Mouse (Mus musculus) gastrocnemius, adult 18-20 months (tissue): Measurements from ENCODE around the gene Ntn4. TPM values are rescaled to one million over a fixed set of nuclear protein-coding genes. Genes with fewer than 3 reads are reported as not detected.
A peak's percentile ranks its signal among the peaks of the same experiment; 100 is the strongest.

Source experiments
- DNase-seq: peaks from one replicate; pipeline ENCODE4 v3.0.0; 2021; ENCODE audit warnings: low spot score
- long read RNA-seq, 2 experiments: library from polyadenylated mRNA; stranded (forward); transcript quantifications; one replicate each; pipeline ENCODE4 v2.0.0; 2021
- total RNA-seq, 2 experiments: library from RNA; stranded (reverse); gene quantifications; 2 replicates each; pipeline ENCODE4 v1.2.3; 2021

Ntn4 gene
- 10 to 100 TPM in 1 of 2 experiments, 1 to 10 TPM in 1; 9.5 to 13.4 TPM for total RNA-seq
- long read RNA-seq, experiment 1, transcript Ntn4-201 (10 exons, 3,646 nt), result major isoform, 15 of 16 reads
- long read RNA-seq, experiment 1, partial matches to known transcripts, result 1 of 16 reads
- long read RNA-seq, experiment 1, other reads (novel, unspliced or antisense), result 0 of 16 reads
- long read RNA-seq, experiment 2, transcript Ntn4-201 (10 exons, 3,646 nt), result major isoform, 13 of 15 reads
- long read RNA-seq, experiment 2, partial matches to known transcripts, result 1 of 15 reads
- long read RNA-seq, experiment 2, other reads (novel, unspliced or antisense), result 1 of 15 reads

DNA sequence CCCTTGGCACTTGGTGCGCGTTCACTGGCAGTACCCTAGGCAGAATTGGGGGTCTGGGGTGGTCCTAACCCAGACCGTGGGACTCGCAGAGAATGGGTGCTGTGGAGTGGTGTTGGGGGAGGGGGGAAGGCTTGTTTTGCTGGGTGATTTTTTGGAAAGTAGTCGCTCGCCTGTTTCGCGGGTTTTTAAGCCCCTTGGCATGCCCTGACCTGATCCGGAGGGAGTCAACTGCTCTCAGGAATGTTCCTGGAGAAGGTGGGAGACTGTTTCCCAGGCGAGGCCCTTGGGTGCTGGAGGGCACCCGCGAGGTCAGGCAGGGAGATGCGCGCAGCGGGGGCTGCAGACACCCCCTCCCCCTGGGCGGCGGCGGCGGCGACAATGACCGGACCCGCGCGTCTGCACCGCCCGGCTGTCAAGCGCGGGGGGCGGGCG, at the start of gene Ntn4:
Gene Ntn4, plus strand, starts transcription at position 161 of the 432 bp plus-strand sequence.
- no peak for DNase-seq

DNA sequence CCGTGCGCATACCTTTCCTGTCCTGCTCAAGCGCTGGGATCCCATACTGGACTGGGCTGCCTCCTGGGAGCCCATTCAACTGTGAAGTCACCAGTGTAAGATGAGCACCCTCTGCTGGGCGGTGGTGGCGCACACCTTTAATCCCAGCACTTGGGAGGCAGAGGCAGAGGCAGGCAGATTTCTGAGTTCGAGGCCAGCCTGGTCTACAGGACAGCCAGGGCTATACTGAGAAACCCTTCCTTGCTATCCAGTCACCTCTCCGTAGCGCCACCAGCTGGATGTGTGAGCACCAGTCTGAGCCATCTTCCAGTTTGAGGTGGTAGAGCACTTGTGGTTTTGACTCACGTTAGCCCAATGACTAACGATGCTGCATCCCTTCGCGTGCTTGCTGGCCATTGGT, 48.0 kb upstream of the Ntn4 start:
- DNase-seq, result no peak

DNA sequence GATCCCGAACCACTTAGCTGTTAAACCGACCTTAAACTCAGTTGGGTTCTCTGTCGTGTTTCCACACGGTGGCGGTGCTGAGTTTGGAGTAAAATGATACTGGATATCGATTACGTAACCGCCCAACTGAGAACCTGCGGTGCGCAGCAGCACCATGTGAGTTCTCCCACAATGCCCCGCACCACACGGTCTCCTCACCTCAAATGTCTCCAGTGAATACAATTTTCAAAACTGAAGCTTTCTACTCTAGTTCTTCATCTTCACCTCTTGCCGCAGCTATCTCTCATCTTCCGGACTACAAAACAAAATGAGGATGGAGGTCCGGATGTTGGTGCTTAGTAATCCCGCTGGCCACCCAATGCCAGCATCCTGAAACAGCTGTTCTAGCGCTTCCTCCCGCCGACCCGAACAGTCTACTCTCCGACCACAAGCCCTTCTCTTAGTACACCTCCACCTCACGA, 46.4 kb upstream of the Ntn4 start:
- peak; percentile 89 for DNase-seq

DNA sequence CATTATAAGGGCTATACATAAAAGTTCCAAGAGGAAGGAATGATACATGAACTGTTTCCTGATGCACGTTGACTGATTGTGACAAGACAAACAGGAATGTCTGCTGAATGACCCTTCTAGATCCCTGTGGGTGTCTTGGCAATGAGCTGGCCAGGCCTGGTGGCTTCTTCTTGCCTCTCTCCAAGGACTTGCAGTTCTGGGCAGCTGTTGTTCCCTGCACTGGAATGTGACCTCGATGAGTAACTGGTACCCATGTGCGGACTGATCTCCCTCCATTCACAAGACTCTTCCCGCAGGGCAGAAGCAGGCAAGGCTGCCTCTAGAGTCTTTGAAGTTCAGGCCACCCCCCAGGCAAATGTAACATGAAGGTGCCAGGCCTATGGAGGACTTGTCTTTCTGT, 44.6 kb upstream of the Ntn4 start:
- no peak for DNase-seq

DNA sequence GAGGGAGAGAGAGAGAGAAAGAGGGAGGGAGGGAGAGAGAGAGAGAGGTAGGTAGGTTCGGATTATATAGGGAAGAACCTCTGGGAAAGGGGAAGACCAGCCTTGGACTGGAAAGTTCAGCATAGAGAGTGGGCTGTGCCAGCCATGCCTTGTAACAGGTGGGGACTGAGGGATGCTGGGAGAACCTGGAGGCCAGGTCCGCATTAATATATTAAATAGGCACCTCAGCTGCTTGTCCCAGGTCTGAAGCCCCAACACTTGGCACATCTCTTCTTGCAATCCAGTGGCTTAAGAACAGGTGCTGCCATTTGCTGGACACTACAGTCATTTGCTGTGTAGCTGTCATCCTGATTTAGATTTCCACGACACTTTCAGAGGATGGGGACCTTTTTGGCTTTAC, 43.8 kb upstream of the Ntn4 start:
- DNase-seq, result no peak

DNA sequence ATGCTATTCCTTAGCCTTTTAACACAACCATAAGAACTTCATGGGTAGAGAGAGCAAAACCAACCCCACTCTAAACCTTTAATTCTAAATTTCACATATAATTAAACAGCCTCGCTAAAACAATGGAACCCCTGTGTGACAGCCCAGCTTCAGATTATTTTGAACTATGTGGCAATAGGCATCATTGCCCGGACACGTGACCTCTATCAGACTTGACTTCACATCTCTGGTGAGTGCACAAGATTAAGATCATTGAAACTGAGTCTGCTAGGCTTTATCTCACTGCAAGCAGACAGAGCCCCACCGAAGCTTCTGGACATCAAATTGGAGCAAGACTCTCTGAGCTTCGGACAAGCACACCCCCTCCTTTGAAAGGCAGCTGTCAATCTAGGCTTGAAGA, 38.2 kb upstream of the Ntn4 start:
- DNase-seq, result no peak

DNA sequence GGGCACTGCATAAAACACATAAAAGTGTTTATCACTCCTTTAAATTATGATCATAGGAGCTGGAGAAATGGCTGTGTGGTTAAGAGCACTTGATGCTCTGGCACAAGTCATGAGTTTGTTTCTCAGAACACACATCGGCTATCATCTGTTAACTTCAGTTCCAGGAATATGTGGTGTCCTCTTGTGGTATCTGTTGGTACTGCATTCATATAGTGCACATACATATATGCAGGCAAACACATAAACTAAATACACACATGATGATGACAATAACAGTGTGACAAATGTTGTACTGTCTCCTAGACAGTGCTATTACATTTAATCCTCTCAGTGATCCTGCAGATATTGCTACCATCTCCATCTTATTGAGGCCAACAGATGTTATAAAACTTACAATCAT, 37.2 kb upstream of the Ntn4 start:
- no peak for DNase-seq

DNA sequence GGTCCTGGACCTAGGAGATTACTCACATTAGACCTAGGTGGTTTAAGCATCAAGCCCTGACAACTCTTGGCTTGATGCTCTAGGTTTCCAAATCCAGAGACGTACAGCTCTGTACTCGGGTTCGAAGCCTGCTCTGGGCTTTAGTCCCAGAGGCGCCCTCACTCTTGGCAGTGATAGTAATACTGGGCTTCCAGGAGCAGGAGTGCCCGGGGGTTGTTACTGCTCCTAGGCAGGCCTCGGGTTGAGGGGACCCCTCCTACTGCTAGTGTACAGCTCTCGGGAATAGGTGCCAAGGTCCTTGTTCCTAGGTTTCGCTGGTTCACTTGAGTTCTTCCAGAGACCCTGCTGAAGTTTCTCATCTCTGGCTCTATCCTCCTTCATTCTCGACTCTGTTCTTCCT, 34.2 kb upstream of the Ntn4 start:
- no peak for DNase-seq

DNA sequence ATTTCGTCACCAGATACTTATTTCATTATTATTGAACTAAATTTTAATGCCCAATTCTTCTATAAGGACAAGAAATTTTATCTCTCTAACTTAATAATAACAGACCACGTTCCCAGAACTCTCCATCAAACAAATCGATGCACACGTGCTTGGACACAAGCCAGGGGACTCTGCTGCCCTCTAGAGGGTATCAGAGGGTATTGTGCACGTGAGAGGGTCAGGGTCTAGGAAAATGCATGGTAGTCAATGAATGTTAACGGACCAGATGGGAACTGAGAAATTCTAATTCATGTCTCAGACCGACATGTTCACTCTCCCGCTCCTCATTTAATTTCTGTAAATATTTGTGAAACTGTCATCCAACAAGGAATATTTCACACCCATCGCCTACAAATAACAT, 32.4 kb upstream of the Ntn4 start:
- no peak for DNase-seq

DNA sequence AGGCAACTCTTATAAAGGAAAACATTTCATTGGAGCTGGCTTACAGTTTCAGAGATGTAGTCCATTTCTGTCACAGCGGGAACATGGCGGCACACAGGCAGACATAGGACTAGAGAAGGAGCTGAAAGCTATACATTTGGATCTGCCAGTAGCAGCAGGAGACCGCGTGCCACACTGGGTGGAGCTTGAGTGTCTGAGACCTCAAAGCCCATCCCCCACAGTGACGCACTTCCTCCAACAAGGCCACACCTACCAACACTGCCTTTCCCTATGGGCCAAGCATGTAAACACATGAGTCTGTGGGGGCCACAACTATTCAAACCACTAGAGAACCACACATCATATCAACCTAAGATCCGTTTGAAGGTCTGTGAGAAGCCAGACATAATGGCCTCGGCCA, 31.2 kb upstream of the Ntn4 start:
- no peak for DNase-seq

DNA sequence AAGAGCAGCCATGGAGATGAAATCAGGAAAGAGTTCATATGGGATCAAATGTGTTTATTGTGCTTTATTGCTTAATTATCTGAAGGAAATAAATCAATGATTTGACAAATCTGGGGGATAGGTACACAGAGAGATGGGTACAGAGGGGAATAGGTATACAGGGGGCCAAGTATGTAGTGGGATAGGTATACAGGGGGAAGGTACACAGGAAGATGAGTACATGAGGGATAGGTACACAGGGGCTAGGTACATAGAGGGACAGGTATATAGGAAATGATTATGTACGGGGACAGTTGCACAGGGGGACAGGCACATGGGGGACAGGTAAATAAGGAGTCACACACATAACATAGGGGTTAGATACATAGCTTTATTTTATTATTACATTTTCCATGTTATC, 29.6 kb upstream of the Ntn4 start:
- no peak for DNase-seq

DNA sequence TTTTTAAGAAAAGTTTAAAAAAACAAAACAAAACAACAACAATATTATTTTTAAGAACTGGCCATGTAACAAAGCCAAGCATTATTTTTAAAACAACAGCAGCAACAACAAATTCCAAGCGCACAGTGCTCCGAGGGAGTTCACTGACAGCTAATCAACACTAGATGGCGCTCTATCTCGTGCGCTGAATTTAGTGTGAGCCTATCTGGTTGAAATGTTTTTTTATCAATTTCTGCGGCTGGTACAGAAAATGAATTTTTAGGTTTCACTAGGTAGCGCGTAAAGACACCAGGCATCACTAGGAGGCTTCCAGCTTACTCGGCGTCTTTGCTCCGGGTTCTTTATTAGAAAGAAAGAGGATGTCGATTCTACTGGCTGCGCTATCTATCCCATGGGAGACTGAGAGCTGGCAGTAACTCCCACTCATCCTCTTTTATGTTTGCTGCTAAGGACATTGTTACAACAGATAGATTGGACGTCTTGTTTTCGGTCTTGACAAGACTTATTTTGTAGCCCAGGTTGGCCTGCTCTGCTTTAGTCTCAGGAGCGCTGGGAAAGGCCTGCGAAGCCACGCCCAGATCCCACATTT, 29.0 kb upstream of the Ntn4 start:
- DNase-seq, result peak; percentile 46

DNA sequence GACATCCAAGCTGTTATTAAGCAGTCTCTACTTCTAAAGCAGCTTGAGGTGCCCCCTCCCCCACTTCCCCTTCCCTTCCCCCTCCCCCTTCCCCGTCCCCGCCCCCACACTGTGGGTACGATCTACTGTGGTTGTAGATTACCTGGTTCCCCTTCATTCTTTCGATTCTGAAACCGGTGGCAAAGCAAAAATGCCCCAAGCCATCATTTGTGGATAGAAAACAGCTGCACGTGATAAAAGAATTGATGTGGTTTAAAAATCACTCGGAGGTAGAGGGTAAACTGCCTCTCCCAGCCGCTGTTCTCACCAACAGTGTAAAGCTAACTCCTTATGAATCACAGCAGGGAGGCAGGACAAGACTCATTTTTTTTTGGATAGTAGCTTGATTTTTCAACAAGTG, 25.6 kb upstream of the Ntn4 start:
- DNase-seq, result no peak

DNA sequence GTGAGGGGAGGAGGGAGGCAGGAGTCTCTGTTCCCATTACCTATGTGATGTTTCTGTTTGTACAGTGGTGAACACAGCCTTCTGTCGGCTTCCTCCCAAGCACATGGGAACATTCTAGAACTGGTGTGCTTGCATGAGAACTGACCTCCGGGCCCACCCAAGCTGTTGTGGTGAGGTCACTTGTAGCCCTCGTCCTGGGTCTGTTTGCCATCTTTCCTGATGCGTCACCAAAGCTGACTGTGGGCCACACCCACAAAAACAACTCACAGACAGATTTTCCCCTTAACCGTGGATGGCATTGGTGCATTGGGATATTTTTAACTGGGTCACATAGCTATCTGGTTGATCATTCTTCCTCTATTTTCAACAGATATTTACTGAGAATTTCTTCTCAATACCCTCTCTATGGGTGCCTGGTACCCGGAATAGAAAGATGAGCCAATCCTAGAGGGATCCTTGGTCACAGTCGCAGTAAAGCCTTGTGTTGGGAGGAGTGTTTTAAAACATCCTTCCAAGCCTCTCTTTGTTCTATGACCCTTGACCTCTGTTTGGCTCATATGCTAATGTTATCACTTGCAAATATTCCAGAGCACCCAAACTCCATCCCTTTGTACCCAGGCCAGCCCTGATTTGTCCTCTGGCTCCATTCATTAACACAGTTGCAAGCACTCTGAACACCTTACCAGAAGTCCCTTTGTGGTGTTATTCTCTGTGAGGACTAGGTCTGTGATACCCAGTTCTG, 19.9 kb upstream of the Ntn4 start:
- peak; percentile 44 for DNase-seq

DNA sequence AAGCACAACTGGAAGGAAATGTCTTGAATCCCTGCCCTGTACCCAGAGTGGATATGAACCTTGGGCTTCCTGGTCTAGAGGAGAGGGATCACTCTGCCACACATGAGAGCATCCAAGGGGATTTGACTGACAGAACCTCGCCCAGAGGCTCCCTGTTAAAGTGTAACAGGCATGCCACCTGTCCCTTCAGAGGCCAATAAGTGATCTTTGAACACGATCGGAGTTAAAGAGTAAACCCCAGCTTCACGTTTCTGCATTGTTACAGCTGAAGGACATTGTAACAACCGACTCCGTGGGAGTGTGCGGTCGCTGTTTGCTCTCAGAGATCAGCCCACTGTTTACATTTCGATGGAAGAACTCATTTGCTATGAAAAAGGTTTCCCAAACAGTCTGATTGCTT, 16.8 kb upstream of the Ntn4 start:
- no peak for DNase-seq

DNA sequence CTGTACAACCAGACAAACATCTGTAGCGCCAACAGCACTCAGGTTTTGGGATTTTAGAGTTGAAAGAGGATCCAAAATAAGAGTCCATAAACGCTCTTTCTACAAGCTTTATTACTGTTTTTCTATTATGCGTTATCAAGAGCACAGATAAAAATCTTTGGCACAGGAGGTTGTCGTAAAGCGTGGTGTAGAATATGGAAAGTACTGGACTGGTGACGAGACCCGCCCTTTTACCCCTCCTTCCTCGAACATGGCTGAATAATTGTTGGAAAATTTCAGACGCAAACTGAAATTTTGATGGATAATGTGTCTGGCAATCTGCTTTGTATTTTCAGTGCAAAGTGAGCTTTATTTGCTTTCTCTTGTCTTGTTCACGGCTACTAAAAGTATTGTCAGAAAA, 16.3 kb upstream of the Ntn4 start:
- DNase-seq, result no peak

DNA sequence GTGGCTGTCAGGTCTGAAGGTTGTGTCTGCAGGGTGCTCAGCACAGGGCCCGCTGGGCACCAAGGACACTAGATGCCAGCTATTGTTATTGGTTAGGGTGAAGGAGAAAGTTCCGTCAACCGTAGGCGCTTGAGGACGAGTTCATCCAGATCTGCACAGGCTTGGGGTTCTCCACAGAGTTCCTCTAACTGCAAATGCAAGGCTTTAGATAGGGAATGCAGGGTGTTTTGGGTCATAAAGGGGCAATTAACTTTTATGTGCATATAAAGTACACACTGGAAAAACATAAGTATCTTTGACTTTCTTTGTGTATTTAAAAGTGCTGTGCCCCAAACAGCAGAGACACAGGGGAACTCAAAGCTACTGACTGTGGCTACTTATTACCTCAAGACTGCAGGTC, 10.2 kb upstream of the Ntn4 start:
- no peak for DNase-seq

DNA sequence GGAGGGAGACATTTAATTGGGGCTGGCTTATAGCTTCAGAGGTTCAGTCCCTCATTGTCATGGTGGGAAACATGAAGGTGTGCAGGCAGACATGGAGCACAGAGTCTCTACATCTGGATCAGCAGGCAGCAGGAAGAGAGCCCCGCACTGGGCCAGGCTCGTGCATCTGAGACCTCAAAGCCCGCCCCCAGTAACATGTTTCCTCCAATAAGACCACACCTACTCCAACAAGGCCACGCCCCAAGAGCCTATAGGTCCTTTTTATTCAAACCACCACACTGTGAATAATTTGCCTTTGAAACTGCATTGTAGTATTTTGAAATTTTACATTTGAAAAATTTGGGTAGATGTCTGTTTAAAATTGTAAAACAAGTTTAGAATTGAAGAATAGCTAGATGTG, 8.4 kb upstream of the Ntn4 start:
- DNase-seq, result no peak

DNA sequence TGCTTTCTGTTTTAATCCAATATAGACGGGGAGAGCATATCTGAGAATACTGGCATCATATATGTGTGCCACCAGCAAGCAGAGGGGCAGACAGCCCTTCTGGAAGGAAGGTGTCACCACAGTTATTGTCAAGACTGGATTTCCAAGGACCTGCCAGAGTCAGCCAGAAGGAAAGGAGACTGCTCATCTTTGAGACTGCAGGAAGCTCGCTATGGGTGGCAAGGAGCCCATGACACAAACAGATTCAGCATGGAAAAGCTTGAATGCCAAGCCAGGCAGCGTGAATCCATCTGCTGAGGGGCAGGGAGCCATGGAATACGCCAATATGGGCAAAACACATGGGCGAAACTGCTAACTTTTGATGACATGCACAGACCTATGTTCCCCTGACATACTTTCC, 6.9 kb upstream of the Ntn4 start:
- no peak for DNase-seq

DNA sequence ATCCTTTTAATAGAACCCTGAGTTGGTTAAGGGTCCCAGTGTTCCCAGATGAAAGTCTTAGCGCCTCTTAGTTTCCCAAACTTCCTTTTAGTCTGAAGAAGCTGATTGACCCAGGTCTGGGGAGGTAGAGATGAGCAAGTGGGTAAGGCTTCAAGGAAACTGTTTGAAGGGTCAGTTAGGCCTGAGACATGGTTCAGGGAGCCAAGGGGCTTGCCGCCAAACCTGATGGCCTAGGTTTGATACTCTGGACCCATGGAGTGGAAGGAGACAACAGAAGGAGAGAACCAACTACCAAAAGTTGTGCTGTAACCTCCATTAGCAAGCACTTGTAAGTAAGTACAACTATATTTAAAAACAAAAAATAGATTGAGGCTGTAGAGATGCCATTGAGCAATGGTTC, 6.5 kb upstream of the Ntn4 start:
- no peak for DNase-seq

DNA sequence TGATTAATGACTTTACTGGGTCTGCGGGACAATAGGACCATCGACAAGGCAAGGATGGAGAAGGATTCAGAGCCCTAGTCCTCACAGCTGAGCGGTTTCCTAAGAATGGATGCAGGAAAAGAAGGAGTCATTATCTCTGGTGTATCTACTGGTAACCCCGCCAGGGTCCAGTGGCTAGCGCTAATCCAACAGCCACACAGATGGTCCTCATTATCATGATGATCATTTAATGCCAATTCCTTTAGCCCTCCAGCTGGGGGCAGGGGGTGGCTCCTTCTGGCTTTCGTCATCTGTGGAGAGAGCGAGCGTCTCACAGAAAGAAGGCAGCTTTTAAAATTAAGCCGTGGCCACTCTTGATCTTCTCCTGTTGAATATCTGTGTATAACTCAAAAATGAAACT, 4.5 kb upstream of the Ntn4 start:
- DNase-seq, result no peak

DNA sequence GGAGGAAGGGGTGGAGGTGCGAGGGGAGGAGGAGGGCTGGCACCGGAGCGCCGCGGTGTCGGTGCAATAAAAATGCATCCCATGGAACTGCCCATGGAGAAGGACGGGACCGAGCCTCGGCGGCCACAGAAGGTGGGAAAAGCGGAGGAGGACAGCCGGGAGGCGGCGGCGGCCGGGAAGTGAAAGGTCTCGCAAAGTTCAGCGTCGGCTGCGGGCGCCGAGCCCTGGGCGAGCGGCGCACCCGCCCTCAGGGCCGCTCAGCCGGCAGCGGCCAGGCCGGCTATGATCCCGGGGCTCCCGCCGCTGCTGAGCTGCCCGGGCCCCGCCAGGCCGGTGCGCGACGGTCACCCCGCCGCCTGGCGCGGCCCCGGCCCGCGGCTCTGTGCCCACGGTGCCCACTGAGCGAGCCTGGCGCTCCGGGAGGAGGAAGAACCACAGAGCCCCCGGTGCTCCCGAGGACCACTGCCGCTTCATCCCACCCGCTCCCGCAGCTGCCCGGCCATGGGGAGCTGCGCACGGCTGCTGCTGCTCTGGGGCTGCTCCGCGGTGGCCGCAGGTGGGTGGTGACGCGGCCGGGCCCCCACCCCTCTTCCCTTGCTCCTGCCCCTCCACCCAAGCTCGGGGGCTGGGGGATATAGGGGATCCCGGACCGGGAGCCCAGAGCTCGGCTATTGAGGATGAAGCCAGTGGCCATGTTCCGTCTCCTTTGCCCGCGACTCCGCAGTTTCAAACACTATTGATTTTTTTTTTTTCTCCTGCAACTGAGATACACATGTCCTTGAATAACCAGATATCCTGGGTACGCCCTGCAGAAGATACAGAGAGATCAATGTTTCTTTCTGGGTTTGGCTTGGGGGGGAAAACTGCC, 706 bp downstream of the Ntn4 start:
- DNase-seq, result peak; percentile 19
